Comparison of ENCODE assay signal across 14 mouse cellular contexts in the genomic region with DNA sequence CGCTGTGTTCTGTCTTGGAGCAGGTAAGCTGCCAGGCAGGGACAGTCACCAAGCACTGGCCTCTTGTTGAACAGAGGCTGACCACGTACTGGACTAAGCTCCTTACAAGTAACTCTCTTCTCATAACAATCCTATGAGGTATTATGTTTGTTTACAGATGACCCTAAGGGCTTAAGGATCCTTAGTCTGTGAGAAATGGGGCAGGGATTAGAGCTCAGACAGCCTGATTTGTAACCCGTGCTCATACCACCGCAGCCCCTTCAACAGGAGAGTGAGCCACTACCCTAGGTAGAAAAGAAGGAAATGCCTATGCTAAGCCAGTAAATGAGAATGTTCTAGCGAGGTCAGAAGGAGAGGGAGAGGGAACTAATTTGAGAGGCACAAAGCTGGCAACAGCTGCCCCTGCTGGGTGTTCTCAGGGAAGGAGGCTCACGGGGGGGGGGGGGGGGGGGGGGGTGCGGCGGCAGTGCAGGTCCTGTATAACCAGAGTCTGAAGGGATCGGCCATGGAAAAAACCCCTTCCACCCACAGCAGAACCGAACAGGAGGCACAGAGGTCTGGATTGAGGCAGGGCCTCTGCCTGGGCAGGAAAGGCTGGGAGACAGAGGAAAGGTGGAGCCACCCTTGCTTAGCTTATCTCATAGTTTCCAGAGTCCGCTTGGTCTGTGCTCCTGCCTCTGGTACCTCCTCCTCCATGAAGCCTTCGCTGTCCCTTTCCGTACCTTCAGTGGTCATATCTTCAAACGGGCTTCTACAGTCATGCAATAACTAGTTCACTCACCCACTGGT. TPM values are rescaled to one million over a fixed set of nuclear protein-coding genes. Genes with fewer than 3 reads are reported as not detected.
DNase-seq lines count a peak whose midpoint lies in the region; ATAC-seq and TF ChIP-seq lines count a peak whose summit lies in the region.
"Had no signal": no experiment of that assay in that cellular context is flagged by ENCODE, and none has a peak within 500 bp of the region (broad histone marks: within the 10 kb centered on the region; RNA-seq: fewer than 3 reads in every experiment).

No protein-coding gene starts in this region.

- DNase-seq in 3T3-L1 (ENCODE audit: low read depth, low spot score) (peak; percentile 38), Patski (ENCODE audit: low read depth, low spot score) (no peak)
- no peak for DNase-seq in limb, embryonic 10.5 days (ENCODE audit: low spot score)
- peak; percentile 57 for DNase-seq in lung, postnatal 25 days (ENCODE audit: low spot score)
- no peak for DNase-seq in spleen, adult 12 weeks (ENCODE audit: low spot score)
- DNase-seq: kidney, postnatal 4 days had no signal

- 79% methylated on average over 11 of the region's 14 CpGs for WGBS in limb, embryonic 10.5 days
- WGBS in hindbrain, embryonic 13.5 days: 74% methylated on average over 12 of the region's 14 CpGs

- 0 out of 2 replicates have a peak, but pooled peaks cover 3% of the 10 kb centered on the region for H3K4me1 ChIP-seq in limb, embryonic 10.5 days
- no peaks in the 10 kb centered on the region for H3K4me1 ChIP-seq in hindbrain, embryonic 13.5 days (replicated peaks)

- CTCF ChIA-PET in Patski (lab: Charles Lee): interaction anchor here (1.0 kb wide), 1 partner anchor 15 kb away, joined by 3 read pairs; a partner anchor contains a TSS

- no peak overlapping the region for H3K4me3 ChIP-seq in limb, embryonic 10.5 days
- H3K4me3 ChIP-seq in hindbrain, embryonic 13.5 days: no peak overlapping the region
- H3K4me3 ChIP-seq: midbrain, embryonic 10.5 days had no signal

- peaks cover 11% of the 10 kb centered on the region for H3K36me3 ChIP-seq in limb, embryonic 10.5 days
- peaks cover 9% of the 10 kb centered on the region for H3K36me3 ChIP-seq in hindbrain, embryonic 13.5 days

- H3K9ac ChIP-seq in hindbrain, embryonic 13.5 days: no peak overlapping the region

- no peak for TF ChIP-seq CTCF in Patski (IDR thresholded peaks at IDR 0.05)

- POLR2A ChIA-PET in Patski (lab: Charles Lee): interaction anchor here (0.5 to 2.0 kb wide), 5 partner anchors 11 to 160 kb away, joined by 3 to 8 read pairs (median 4); a partner anchor contains a TSS

- peak overlapping the region; percentile 30; the same call in 1 of the 2 replicates for H3K27ac ChIP-seq in limb, embryonic 10.5 days
- H3K27ac ChIP-seq in hindbrain, embryonic 13.5 days: no peak overlapping the region
- H3K27ac ChIP-seq: midbrain, embryonic 10.5 days had no signal

- in situ Hi-C loops in Patski (cut with MboI; ENCODE audit: low pct_unique_long_range_greater_than_20kb): no loop called here

- no peaks in the 10 kb centered on the region for H3K9me3 ChIP-seq in limb, embryonic 10.5 days (replicated peaks)
- H3K9me3 ChIP-seq in hindbrain, embryonic 13.5 days: no peaks in the 10 kb centered on the region
- H3K9me3 ChIP-seq: midbrain, embryonic 10.5 days had no signal

- ATAC-seq in Patski: peak; percentile 58
- no peak for ATAC-seq in hindbrain, embryonic 13.5 days (ENCODE audit: low FRiP score)
- no peak for ATAC-seq in granulocyte monocyte progenitor cell, adult 5-6 weeks (replicated peaks; ENCODE audit: poor library complexity, severe bottlenecking)

- no peak overlapping the region for H3K4me2 ChIP-seq in hindbrain, embryonic 13.5 days

- H3K27me3 ChIP-seq in Patski: no peaks in the 10 kb centered on the region
- no peaks in the 10 kb centered on the region for H3K27me3 ChIP-seq in limb, embryonic 10.5 days (ENCODE audit: low read depth, poor library complexity, severe bottlenecking)
- no peaks in the 10 kb centered on the region for H3K27me3 ChIP-seq in hindbrain, embryonic 13.5 days

RNA-seq across cellular contexts. Expression of a gene that starts 15.0 kb away (rescaled TPM):
- 136 TPM for polyA plus RNA-seq in Patski (2021)
- polyA plus RNA-seq in limb, embryonic 10.5 days (2016; fragmentation: Nextera tagmentation; extraction: Ambion mirVana): 35.7 and 37.5 TPM in 2 replicates
- polyA plus RNA-seq in hindbrain, embryonic 13.5 days (2015; fragmentation: Nextera tagmentation; extraction: Ambion mirVana): 67.3 and 71.1 TPM in 2 replicates
- total RNA-seq in granulocyte monocyte progenitor cell, adult 5-6 weeks (2014; fragmentation: Nextera tagmentation): 97.1 and 103 TPM in 2 replicates
- 27.2 and 27.5 TPM in 2 replicates for total RNA-seq in granulocyte monocyte progenitor cell, adult 5-6 weeks (2017)

RNA-seq across cellular contexts. Expression of a gene that starts 26.4 kb away (rescaled TPM):
- 48.8 TPM for polyA plus RNA-seq in Patski (2021)
- 0.70 and 2.1 TPM in 2 replicates for polyA plus RNA-seq in limb, embryonic 10.5 days (2016; fragmentation: Nextera tagmentation; extraction: Ambion mirVana)
- 12.0 and 13.8 TPM in 2 replicates for polyA plus RNA-seq in hindbrain, embryonic 13.5 days (2015; fragmentation: Nextera tagmentation; extraction: Ambion mirVana)
- 5.6 TPM in 1 of 2 replicates, not detected in the other for total RNA-seq in granulocyte monocyte progenitor cell, adult 5-6 weeks (2014; fragmentation: Nextera tagmentation)
- total RNA-seq in granulocyte monocyte progenitor cell, adult 5-6 weeks (2017): 0.46 and 0.95 TPM in 2 replicates
- total RNA-seq: hematopoietic stem cell, adult 5-6 weeks had no signal

RNA-seq across cellular contexts. Expression of a gene that starts 38.8 kb away (rescaled TPM):
- polyA plus RNA-seq in Patski (2021): 0.39 TPM
- polyA plus RNA-seq in limb, embryonic 10.5 days (2016; fragmentation: Nextera tagmentation; extraction: Ambion mirVana): not detected in 2 replicates
- polyA plus RNA-seq in hindbrain, embryonic 13.5 days (2015; fragmentation: Nextera tagmentation; extraction: Ambion mirVana): 0.18 TPM in 1 of 2 replicates, not detected in the other
- not detected in 2 replicates for total RNA-seq in granulocyte monocyte progenitor cell, adult 5-6 weeks (2014; fragmentation: Nextera tagmentation)
- not detected in 2 replicates for total RNA-seq in granulocyte monocyte progenitor cell, adult 5-6 weeks (2017)
- total RNA-seq: hematopoietic stem cell, adult 5-6 weeks; left cerebral cortex, postnatal 25 days had no signal
- polyA plus RNA-seq: midbrain, embryonic 10.5 days; neural tube, embryonic 14.5 days; small intestine, adult 2 months; thymus, postnatal 0 days had no signal

RNA-seq across cellular contexts. Expression of a gene that starts 49.9 kb away (rescaled TPM):
- polyA plus RNA-seq in Patski (2021): 0.15 TPM
- 35.5 and 40.0 TPM in 2 replicates for polyA plus RNA-seq in limb, embryonic 10.5 days (2016; fragmentation: Nextera tagmentation; extraction: Ambion mirVana)
- polyA plus RNA-seq in hindbrain, embryonic 13.5 days (2015; fragmentation: Nextera tagmentation; extraction: Ambion mirVana): 4.5 and 5.5 TPM in 2 replicates
- not detected in 2 replicates for total RNA-seq in granulocyte monocyte progenitor cell, adult 5-6 weeks (2014; fragmentation: Nextera tagmentation)
- total RNA-seq in granulocyte monocyte progenitor cell, adult 5-6 weeks (2017): not detected in 2 replicates

RNA-seq across cellular contexts. Expression of a gene that starts 51.5 kb away (rescaled TPM):
- polyA plus RNA-seq in Patski (2021): 18.5 TPM
- polyA plus RNA-seq in limb, embryonic 10.5 days (2016; fragmentation: Nextera tagmentation; extraction: Ambion mirVana): 2.2 and 3.2 TPM in 2 replicates
- 5.0 and 5.9 TPM in 2 replicates for polyA plus RNA-seq in hindbrain, embryonic 13.5 days (2015; fragmentation: Nextera tagmentation; extraction: Ambion mirVana)
- not detected in 2 replicates for total RNA-seq in granulocyte monocyte progenitor cell, adult 5-6 weeks (2014; fragmentation: Nextera tagmentation)
- total RNA-seq in granulocyte monocyte progenitor cell, adult 5-6 weeks (2017): not detected in 2 replicates
- total RNA-seq: hematopoietic stem cell, adult 5-6 weeks had no signal

Comparison
In these comparisons a context has a peak if more than half of its experiments do, and no peak if none do; other contexts are left out.
1. DNase-seq: peak in 3T3-L1 (single experiment) and lung, postnatal 25 days (single experiment); none in Patski (single experiment), limb, embryonic 10.5 days (single experiment) and spleen, adult 12 weeks (single experiment).